Mouse (Mus musculus) ES-E14 (cell line): ENCODE data around the gene Sh3tc1. TPM values are rescaled to one million over a fixed set of nuclear protein-coding genes. Genes with fewer than 3 reads are reported as not detected.

ENCODE experiments used
- DNase-seq: peaks from one replicate; pipeline ENCODE4 v3.0.0-alpha.2; 2013; ENCODE audit warnings: low read depth, low spot score
- H3K27ac ChIP-seq: 2 replicates; pipeline ENCODE4 v1.5.1; 2012; ENCODE audit warnings: low read depth, mild to moderate bottlenecking, low read length, moderate library complexity, mixed read lengths; ENCODE audit not compliant: poor library complexity, insufficient read depth, severe bottlenecking
- H3K36me3 ChIP-seq: 2 replicates; pipeline ENCODE4 v1.6.1; 2012; ENCODE audit warnings: mild to moderate bottlenecking, low read length, moderate library complexity, mixed read lengths; ENCODE audit not compliant: control insufficient read depth, poor library complexity, insufficient read depth, severe bottlenecking
- H3K4me1 ChIP-seq, 2 experiments: fragments of 150-350 bp in 1 of 2; sonication (generic) in 1 of 2; 2 replicates each; pipeline ENCODE4 v1.6.1; 2012; ENCODE audit warnings: low read length in 2 of 2, mild to moderate bottlenecking in 1 of 2, mixed read lengths in 1 of 2; ENCODE audit not compliant: control insufficient read depth in 2 of 2, insufficient read depth in 2 of 2, poor library complexity in 1 of 2
- H3K4me3 ChIP-seq, 2 experiments: fragments of 150-350 bp in 1 of 2; sonication (generic) in 1 of 2; 2 replicates each; pipeline ENCODE4 v1.5.1; 2012; ENCODE audit warnings: low read length in 2 of 2, low read depth in 1 of 2, mild to moderate bottlenecking in 1 of 2, mixed read lengths in 1 of 2; ENCODE audit not compliant: insufficient read depth in 1 of 2, poor library complexity in 1 of 2, severe bottlenecking in 1 of 2
- H3K9ac ChIP-seq: 2 replicates; pipeline ENCODE4 v1.6.1; 2012; ENCODE audit warnings: low read depth, mild to moderate bottlenecking, low read length, mixed read lengths; ENCODE audit not compliant: poor library complexity, insufficient read depth, severe bottlenecking
- H3K9me3 ChIP-seq: fragments of 150-350 bp; sonication (generic); 2 replicates; pipeline ENCODE4 v1.6.1; 2012; ENCODE audit warnings: low read depth, mild to moderate bottlenecking, low read length; ENCODE audit not compliant: control insufficient read depth, insufficient read depth
- CHD2 ChIP-seq: IDR thresholded peaks from 2 replicates; pipeline ENCODE4 v1.6.1; 2014; ENCODE audit warnings: mild to moderate bottlenecking, low read depth, low read length, inconsistent platforms
- HCFC1 ChIP-seq: IDR thresholded peaks from 2 replicates; pipeline ENCODE4 v1.6.1; 2012; ENCODE audit warnings: low read length, inconsistent platforms, borderline replicate concordance; ENCODE audit not compliant: insufficient read depth
- MAFK ChIP-seq: IDR thresholded peaks from 2 replicates; pipeline ENCODE4 v1.6.1; 2014; ENCODE audit warnings: mild to moderate bottlenecking, low read depth, low read length, inconsistent platforms; ENCODE audit not compliant: insufficient read depth
- ZC3H11A ChIP-seq: IDR thresholded peaks from 2 replicates; pipeline ENCODE4 v1.6.1; 2012; ENCODE audit warnings: low read depth, mild to moderate bottlenecking, inconsistent platforms, low read length, borderline replicate concordance
- ZNF384 ChIP-seq: IDR thresholded peaks from 2 replicates; pipeline ENCODE4 v1.6.1; 2012; ENCODE audit warnings: low read depth, low read length, inconsistent platforms
- in situ Hi-C, 2 experiments: fragments of 600-800 bp; cut with MboI; formaldehyde crosslinking; loops; one replicate each; pipeline ENCODE4 v1.15.1; 2025; ENCODE audit warnings: low sequenced_read_pairs in 2 of 2, inconsistent platforms in 1 of 2; ENCODE audit not compliant: unreplicated experiment in 2 of 2
- total RNA-seq: library from RNA; depleted of rRNA; stranded (reverse); fragments of 300-350 nt; gene quantifications from 2 replicates; pipeline ENCODE4 v1.2.3, GENCODE M21; 2012

The Sh3tc1 gene
- total RNA-seq, 1 experiment = 5.9 TPM

DNA sequence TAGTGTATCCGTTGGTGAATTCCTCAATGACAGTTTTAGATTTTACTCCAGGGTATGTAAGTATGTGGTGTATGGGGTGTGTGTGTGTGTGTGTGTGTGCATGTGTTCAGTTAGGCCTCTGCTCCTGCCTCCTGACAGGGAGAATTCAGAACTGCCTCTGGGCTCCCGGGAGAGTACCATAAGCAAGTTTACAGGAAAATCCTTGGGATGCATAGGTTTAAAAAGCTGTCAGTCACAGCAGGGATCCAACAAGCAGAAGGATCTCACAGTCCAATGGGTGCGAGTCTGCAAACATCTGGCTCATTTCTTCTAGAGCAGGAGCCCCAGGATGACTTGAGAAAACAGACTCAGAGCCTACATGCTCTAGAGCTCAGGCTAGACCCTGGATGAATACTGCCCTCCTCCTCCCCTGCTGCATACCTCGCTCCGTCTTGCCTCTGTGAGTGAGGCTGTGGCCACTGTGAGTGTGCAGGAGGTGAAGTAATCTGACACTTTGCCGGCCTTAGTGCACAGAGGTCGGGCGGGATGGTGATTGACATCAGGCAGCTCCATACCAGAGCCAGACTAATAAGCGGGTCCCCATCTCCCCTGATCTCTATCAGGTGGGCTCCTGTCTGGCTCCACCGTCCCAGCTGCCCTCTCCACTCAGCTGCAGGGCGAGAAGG lies 69.9 kb downstream of the Sh3tc1 start:
- DNase-seq = no peak
- Histone ChIP-seq H3K9ac (no peak overlapping the region), H3K36me3 (no peaks in the 10 kb centered on the region), H3K27ac (no peak overlapping the region), H3K4me1 (peaks cover 0 to 7% of the 10 kb centered on the region in 2 experiments; a peak in 2 of 4 replicates), H3K4me3 (no peak overlapping the region), H3K9me3 (no peaks in the 10 kb centered on the region)
- in situ Hi-C loops = no loop called here
- TF ChIP-seq ZC3H11A (no peak), CHD2 (no peak), MAFK (no peak), HCFC1 (no peak)

GRCm38 (mm10) chr5:35666152-35666551 lies 73.6 kb downstream of the Sh3tc1 start:
- Histone ChIP-seq H3K4me3 (no peak overlapping the region), H3K9me3 (no peaks in the 10 kb centered on the region), H3K4me1 (peaks cover 0 to 7% of the 10 kb centered on the region in 2 experiments; a peak in 2 of 4 replicates), H3K9ac (no peak overlapping the region), H3K36me3 (no peaks in the 10 kb centered on the region), H3K27ac (no peak overlapping the region)
- DNase-seq = no peak
- in situ Hi-C loops = no loop called here
- TF ChIP-seq ZNF384 (no peak), CHD2 (no peak), ZC3H11A (no peak), MAFK (no peak), HCFC1 (no peak)

GRCm38 (mm10) chr5:35662021-35662545 lies 77.7 kb downstream of the Sh3tc1 start:
- no peak for TF ChIP-seq ZNF384
- TF ChIP-seq HCFC1 = no peak
- no peak for TF ChIP-seq MAFK
- no peak for TF ChIP-seq CHD2
- no peak for TF ChIP-seq ZC3H11A
- H3K4me1 ChIP-seq = no peaks in the 10 kb centered on the region
- no peak overlapping the region for H3K9ac ChIP-seq
- DNase-seq = no peak
- H3K4me3 ChIP-seq = no peak overlapping the region
- no peaks in the 10 kb centered on the region for H3K36me3 ChIP-seq
- in situ Hi-C loops = no loop called here
- H3K27ac ChIP-seq = no peak overlapping the region
- H3K9me3 ChIP-seq = no peaks in the 10 kb centered on the region

DNA sequence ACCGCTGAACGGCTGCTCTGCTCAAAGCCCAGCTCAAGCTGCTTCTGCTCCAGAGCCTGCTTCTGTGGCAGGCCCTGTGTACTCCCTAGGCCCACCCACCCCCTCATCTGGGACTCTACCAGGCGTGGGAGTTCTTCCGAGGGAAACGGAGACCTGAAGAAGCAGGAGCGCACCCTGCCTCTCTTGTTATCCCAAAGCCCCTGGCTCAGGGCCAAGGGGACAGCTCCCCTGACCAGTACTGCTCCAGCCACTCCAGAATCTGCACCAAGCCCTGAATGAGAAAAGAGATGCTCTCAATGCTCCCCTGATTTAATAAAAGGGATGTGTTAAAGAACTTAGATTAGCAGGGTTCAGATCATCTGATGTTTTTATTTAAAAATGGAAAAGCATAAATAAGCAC lies 78.6 kb downstream of the Sh3tc1 start:
- Histone ChIP-seq H3K4me3 (no peak overlapping the region), H3K9me3 (no peaks in the 10 kb centered on the region), H3K9ac (no peak overlapping the region), H3K27ac (no peak overlapping the region), H3K36me3 (no peaks in the 10 kb centered on the region), H3K4me1 (no peaks in the 10 kb centered on the region)
- no peak for DNase-seq
- TF ChIP-seq ZC3H11A (no peak), ZNF384 (no peak), MAFK (no peak), HCFC1 (no peak), CHD2 (no peak)
- in situ Hi-C loops = no loop called here

GRCm38 (mm10) chr5:35659503-35659902 lies 80.3 kb downstream of the Sh3tc1 start:
- H3K9ac ChIP-seq = no peak overlapping the region
- no peak for TF ChIP-seq ZC3H11A
- no peak for TF ChIP-seq MAFK
- no peak for TF ChIP-seq ZNF384
- TF ChIP-seq HCFC1 = no peak
- no peak for TF ChIP-seq CHD2
- no peaks in the 10 kb centered on the region for H3K4me1 ChIP-seq
- no peak overlapping the region for H3K4me3 ChIP-seq
- in situ Hi-C loops = no loop called here
- DNase-seq = no peak
- no peaks in the 10 kb centered on the region for H3K9me3 ChIP-seq
- no peaks in the 10 kb centered on the region for H3K36me3 ChIP-seq
- H3K27ac ChIP-seq = no peak overlapping the region
